Mouse (Mus musculus): ENCODE results near the gene Lancl1. TPM values are rescaled to one million over a fixed set of nuclear protein-coding genes. Genes with fewer than 3 reads are reported as not detected.

The Lancl1 gene
- polyA plus RNA-seq, 1 experiment from 2014 or later, result 128 TPM

DNA sequence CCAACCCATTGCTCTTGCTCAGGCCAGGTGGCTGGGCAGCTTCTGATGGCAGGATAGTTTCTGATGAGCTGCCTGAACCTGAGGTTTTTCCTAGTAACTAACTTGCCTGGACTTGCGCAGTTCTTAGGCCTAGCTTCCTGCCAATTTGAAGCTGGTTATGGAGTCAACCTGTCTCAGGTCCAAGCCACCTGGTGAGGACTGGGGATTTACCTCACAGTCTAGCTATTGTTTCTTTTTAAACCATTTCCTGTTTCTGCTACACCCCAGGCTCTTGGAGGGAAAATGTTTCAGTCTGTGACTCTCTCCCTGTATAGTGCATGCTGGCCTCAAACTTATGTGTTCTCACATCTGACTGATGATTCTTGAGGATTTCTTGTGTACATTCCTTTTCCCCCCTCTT is 58.5 kb downstream of the Lancl1 start:
- no peak overlapping the region for H3K27ac ChIP-seq (replicated peaks)
- 90% methylated on average over 1 of the region's 1 CpGs for WGBS
- H3K4me2 ChIP-seq (replicated peaks), result no peak overlapping the region
- no peaks in the 10 kb centered on the region for H3K27me3 ChIP-seq
- no peak overlapping the region for H3K4me3 ChIP-seq (replicated peaks)
- H3K4me1 ChIP-seq, result no peaks in the 10 kb centered on the region
- H3K36me3 ChIP-seq, result no peaks in the 10 kb centered on the region
- ATAC-seq (ENCODE audit: insufficient number of reproducible peaks, low FRiP score, low TSS enrichment, low read depth), result no peak
- H3K9me3 ChIP-seq (replicated peaks), result no peaks in the 10 kb centered on the region
- no peak overlapping the region for H3K9ac ChIP-seq

DNA sequence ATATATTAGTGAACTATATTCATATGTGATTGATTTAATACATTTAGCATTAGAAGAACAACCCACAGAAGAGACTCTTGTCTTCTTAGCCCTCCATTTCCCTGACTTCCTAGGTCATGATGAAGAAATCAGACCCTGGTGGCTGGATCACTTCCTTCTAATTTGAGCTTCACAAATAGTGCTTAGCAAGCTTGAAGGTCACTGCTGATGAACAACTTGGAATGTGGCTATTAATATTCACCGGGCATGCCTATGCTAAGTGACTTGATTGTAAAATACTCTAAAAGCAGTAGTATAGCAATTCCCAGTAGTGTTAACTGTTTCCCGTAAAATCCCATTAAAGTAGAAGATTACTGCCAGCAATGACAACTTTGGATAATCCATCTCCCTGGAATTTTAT is 63.2 kb downstream of the Lancl1 start:
- ATAC-seq (ENCODE audit: insufficient number of reproducible peaks, low FRiP score, low TSS enrichment, low read depth), result no peak
- Histone ChIP-seq H3K36me3 (no peaks in the 10 kb centered on the region), H3K27ac (replicated peaks) (no peak overlapping the region), H3K27me3 (no peaks in the 10 kb centered on the region), H3K4me2 (replicated peaks) (no peak overlapping the region), H3K9ac (no peak overlapping the region), H3K4me1 (no peaks in the 10 kb centered on the region), H3K4me3 (replicated peaks) (no peak overlapping the region), H3K9me3 (replicated peaks) (no peaks in the 10 kb centered on the region)
- WGBS, result 77% methylated on average over 2 of the region's 2 CpGs

DNA sequence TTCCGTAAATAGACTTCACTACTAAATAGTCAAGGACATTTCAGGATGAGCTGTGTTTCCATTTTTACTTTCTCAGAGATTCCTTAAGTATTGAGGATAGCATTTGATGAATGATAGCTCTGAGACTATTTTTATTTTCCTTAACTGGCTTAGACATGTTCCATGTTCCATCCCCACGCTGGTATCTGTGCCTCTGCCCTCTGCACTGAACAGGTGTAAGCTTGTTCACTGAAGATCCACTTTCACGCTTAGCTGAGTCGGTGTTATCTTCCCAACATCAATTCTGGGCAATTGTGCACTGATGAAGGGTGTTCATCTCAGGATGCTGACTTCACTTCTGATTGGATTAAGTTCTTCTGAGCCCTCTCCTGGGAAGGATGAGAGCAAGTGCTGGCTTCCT is 73.8 kb downstream of the Lancl1 start:
- H3K4me1 ChIP-seq, result no peaks in the 10 kb centered on the region
- ATAC-seq (ENCODE audit: insufficient number of reproducible peaks, low FRiP score, low TSS enrichment, low read depth), result no peak
- H3K27me3 ChIP-seq, result no peaks in the 10 kb centered on the region
- H3K9me3 ChIP-seq (replicated peaks), result no peaks in the 10 kb centered on the region
- no peak overlapping the region for H3K27ac ChIP-seq (replicated peaks)
- WGBS, result 51% methylated on average over 4 of the region's 4 CpGs
- no peak overlapping the region for H3K4me2 ChIP-seq (replicated peaks)
- no peak overlapping the region for H3K9ac ChIP-seq
- H3K36me3 ChIP-seq, result no peaks in the 10 kb centered on the region
- H3K4me3 ChIP-seq (replicated peaks), result no peak overlapping the region

DNA sequence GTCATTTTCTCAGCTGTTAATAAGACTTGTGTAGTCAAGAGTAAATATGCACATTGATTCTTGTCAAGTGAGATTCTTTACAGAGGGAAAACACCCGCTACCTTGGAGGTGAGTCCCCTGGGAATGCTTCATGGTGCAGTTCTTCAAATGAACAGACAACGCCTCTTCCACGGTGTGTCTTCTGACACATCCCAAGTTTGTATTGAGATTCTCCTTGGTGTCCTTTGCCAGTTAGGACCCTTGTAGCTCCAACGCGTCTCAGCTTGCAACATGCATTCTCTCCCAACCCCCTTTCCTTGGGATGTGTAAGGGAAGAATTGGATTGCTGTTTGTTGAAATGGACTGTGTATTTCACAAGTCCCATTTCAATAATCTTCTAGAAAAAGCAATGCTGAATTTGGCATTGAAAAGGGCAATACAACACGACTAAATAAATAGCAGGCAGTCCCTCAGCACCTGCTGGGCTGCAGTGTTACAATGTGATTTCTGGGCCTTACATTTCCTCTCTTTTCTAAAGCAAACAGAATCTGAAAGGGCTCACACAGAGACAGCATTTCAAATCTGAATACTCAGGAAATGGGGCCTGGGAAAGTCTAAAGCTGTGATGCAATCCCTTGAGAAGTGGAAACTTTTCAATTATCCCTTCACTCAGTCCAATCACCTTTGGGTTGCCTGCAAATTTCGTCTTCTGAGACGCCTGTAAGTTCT is 78.0 kb downstream of the Lancl1 start:
- Histone ChIP-seq H3K27ac (replicated peaks) (no peak overlapping the region), H3K27me3 (no peaks in the 10 kb centered on the region), H3K4me1 (no peaks in the 10 kb centered on the region), H3K9ac (no peak overlapping the region), H3K4me3 (replicated peaks) (no peak overlapping the region), H3K36me3 (no peaks in the 10 kb centered on the region), H3K9me3 (replicated peaks) (no peaks in the 10 kb centered on the region), H3K4me2 (replicated peaks) (no peak overlapping the region)
- WGBS, result 55% methylated on average over 8 of the region's 8 CpGs
- ATAC-seq (ENCODE audit: insufficient number of reproducible peaks, low FRiP score, low TSS enrichment, low read depth), result no peak

DNA sequence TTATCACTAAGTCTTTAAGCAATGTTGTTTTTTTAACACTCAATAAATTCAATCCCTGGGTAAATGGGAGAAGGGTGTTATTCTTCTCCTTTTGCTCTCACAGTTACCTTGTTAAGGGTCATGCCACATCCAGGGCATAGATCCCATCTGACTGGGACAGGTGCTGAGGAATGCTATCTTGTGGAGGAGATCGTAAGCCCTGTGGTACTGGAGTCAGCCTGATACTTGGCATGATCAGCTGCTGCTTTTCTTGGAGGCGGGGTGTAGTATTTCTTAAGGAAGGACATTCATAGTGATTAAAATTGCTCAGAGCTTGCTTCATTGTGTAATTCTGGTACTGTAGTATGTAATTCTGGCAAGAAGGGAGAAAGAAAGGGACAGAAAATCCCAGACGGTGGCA is 81.3 kb downstream of the Lancl1 start:
- H3K4me1 ChIP-seq, result no peaks in the 10 kb centered on the region
- no peak overlapping the region for H3K27ac ChIP-seq (replicated peaks)
- no peak overlapping the region for H3K4me3 ChIP-seq (replicated peaks)
- ATAC-seq (ENCODE audit: insufficient number of reproducible peaks, low FRiP score, low TSS enrichment, low read depth), result no peak
- H3K9me3 ChIP-seq (replicated peaks), result no peaks in the 10 kb centered on the region
- no peak overlapping the region for H3K9ac ChIP-seq
- 77% methylated on average over 3 of the region's 3 CpGs for WGBS
- H3K27me3 ChIP-seq, result no peaks in the 10 kb centered on the region
- H3K36me3 ChIP-seq, result no peaks in the 10 kb centered on the region
- no peak overlapping the region for H3K4me2 ChIP-seq (replicated peaks)

DNA sequence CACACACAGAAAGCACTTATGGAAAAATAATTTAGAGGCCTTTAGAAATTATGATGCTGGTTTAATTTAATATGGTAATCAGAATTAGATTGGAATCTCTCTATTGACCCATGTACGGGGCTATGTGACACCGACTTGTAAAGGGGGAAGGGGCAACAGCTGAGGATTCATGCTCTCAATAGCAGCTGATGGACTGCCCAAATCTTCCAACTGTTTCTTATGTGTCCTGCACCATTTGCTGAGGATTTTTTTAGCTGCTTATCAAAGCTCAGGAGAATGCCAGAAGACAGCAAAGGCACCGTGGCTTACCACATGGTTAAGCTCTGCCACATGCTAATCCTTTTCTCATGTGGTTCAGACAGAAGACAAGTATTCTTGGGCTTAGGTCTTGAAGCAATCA is 87.6 kb downstream of the Lancl1 start:
- Histone ChIP-seq H3K9me3 (replicated peaks) (no peaks in the 10 kb centered on the region), H3K27me3 (no peaks in the 10 kb centered on the region), H3K4me3 (replicated peaks) (no peak overlapping the region), H3K27ac (replicated peaks) (no peak overlapping the region), H3K9ac (no peak overlapping the region), H3K4me2 (replicated peaks) (no peak overlapping the region), H3K36me3 (no peaks in the 10 kb centered on the region), H3K4me1 (no peaks in the 10 kb centered on the region)
- ATAC-seq (ENCODE audit: insufficient number of reproducible peaks, low FRiP score, low TSS enrichment, low read depth), result no peak
- WGBS, result 62% methylated on average over 3 of the region's 3 CpGs

Other genes with a start within 250 kb of the Lancl1 start
- 16.9 and 19.5 TPM in 2 replicates for gene Kansl1l, start 221.3 kb downstream of the Lancl1 start, polyA plus RNA-seq (2015; fragmentation: Nextera tagmentation; extraction: Ambion mirVana)
- 87.8 and 91.4 TPM in 2 replicates for gene Acadl, start 175.6 kb downstream of the Lancl1 start, polyA plus RNA-seq (2015; fragmentation: Nextera tagmentation; extraction: Ambion mirVana)
- gene Myl1, start 93.5 kb downstream of the Lancl1 start, polyA plus RNA-seq (2015; fragmentation: Nextera tagmentation; extraction: Ambion mirVana), result 588 and 776 TPM in 2 replicates
- 0.08 and 0.17 TPM in 2 replicates for gene Cps1, start 84.2 kb upstream of the Lancl1 start, polyA plus RNA-seq (2015; fragmentation: Nextera tagmentation; extraction: Ambion mirVana)

All from embryonic facial prominence, embryonic 15.5 days (tissue).